Mouse (Mus musculus): ENCODE measurements around the gene Cldn11. TPM values are rescaled to one million over a fixed set of nuclear protein-coding genes. Genes with fewer than 3 reads are reported as not detected.
A peak's percentile ranks its signal among the peaks of the same experiment; 100 is the strongest.

The Cldn11 gene
- polyA plus RNA-seq, 1 experiment from 2014 or later = 28.3 TPM

DNA sequence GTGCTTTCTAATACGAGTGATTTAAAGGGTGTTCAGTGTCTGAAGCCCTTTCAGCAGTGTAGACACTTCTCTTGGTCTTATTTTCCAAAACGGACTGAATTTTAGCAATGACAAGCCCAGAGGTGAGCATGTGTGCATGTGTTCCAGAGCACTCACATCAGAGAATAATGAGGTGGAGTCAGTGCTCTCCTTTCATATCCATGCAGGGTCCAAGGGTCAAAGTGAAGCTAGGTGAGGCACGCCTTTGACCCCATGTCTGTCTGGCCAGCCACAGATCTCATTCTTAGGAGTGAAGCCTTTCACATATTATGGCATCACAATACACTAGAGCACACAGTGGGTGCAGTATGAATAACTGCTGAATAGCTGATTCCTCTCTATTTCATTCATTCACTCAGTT lies 55.4 kb downstream of the Cldn11 start:
- Histone ChIP-seq H3K27ac (replicated peaks; ENCODE audit: low read depth, low read length) (no peak overlapping the region), H3K9me3 (replicated peaks; ENCODE audit: control insufficient read depth, low read length) (no peaks in the 10 kb centered on the region), H3K4me3 (ENCODE audit: low read depth, low read length) (no peak overlapping the region), H3K9ac (replicated peaks; ENCODE audit: low read length) (no peak overlapping the region), H3K4me1 (ENCODE audit: control insufficient read depth, insufficient read depth, low read length) (no peaks in the 10 kb centered on the region), H3K27me3 (ENCODE audit: control insufficient read depth, insufficient read depth, low read length) (no peaks in the 10 kb centered on the region), H3K4me2 (ENCODE audit: low read depth, low read length) (no peak overlapping the region), H3K36me3 (replicated peaks; ENCODE audit: control insufficient read depth, insufficient read depth, low read depth, low read length) (no peaks in the 10 kb centered on the region)
- ATAC-seq (replicated peaks; ENCODE audit: insufficient number of reproducible peaks, low FRiP score, low TSS enrichment, low read depth) = no peak
- WGBS = 87% methylated on average over 3 of the region's 3 CpGs
- no peak for DNase-seq (ENCODE audit: low spot score)

DNA sequence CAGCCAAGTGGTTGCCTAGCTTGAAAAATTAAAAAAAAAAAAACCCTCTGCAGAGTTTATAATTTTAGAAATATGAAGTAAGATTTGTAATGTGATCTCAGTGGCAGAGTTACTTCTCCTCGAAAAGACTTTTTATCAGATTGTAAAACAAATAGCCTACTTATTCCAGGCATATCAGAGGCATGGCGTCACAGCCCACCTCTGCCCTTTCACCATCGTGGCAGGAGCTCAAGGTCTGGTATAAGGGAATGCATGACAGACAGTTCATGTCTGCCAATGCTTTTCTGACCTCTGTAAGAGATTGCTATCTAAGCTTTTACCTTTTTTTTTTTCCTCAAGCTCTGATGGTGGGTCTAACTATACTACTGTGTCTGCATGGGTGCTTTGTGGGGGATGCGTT lies 58.3 kb downstream of the Cldn11 start:
- Histone ChIP-seq H3K4me2 (ENCODE audit: low read depth, low read length) (no peak overlapping the region), H3K27ac (replicated peaks; ENCODE audit: low read depth, low read length) (peak overlapping the region; percentile 35), H3K9ac (replicated peaks; ENCODE audit: low read length) (no peak overlapping the region; the same call in 1 of the 2 replicates), H3K36me3 (replicated peaks; ENCODE audit: control insufficient read depth, insufficient read depth, low read depth, low read length) (no peaks in the 10 kb centered on the region), H3K27me3 (ENCODE audit: control insufficient read depth, insufficient read depth, low read length) (no peaks in the 10 kb centered on the region), H3K4me3 (ENCODE audit: low read depth, low read length) (no peak overlapping the region), H3K9me3 (replicated peaks; ENCODE audit: control insufficient read depth, low read length) (no peaks in the 10 kb centered on the region), H3K4me1 (ENCODE audit: control insufficient read depth, insufficient read depth, low read length) (no peaks in the 10 kb centered on the region)
- no peak for ATAC-seq (replicated peaks; ENCODE audit: insufficient number of reproducible peaks, low FRiP score, low TSS enrichment, low read depth)
- no peak for DNase-seq (ENCODE audit: low spot score)
- WGBS = 40% methylated on average over 4 of the region's 4 CpGs

DNA sequence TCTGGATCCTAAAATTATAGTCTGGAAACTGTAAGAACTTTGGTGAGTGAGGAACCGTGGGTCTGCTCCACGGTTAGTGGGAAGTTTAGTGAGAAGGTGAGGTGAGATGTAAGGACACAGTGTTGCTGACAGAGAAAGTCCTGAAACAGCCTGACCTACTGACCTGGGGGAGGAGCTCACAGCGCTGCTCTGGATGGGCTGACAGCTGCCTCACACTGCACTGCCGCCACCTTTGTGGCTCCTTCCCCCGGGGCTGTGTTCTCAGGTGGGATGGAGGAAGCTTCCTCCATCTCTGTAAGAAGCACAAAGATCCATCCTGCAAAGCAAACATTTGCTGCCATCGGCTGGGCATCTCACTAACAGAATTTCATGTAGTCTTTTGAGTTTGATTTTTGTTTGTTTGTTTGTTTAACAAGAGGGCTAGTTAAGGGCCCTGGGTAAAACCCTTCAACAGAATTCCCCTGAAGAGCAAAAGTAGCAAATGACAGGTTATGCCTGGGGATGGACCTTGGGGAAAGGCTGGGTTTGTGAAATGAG lies 58.8 kb downstream of the Cldn11 start:
- DNase-seq (ENCODE audit: low spot score) (peak; percentile 50), ATAC-seq (replicated peaks; ENCODE audit: insufficient number of reproducible peaks, low FRiP score, low TSS enrichment, low read depth) (no peak)
- Histone ChIP-seq H3K9ac (replicated peaks; ENCODE audit: low read length) (peak overlapping the region; percentile 47), H3K27me3 (ENCODE audit: control insufficient read depth, insufficient read depth, low read length) (no peaks in the 10 kb centered on the region), H3K4me3 (ENCODE audit: low read depth, low read length) (no peak overlapping the region), H3K27ac (replicated peaks; ENCODE audit: low read depth, low read length) (peak overlapping the region; percentile 37), H3K4me2 (ENCODE audit: low read depth, low read length) (no peak overlapping the region), H3K9me3 (replicated peaks; ENCODE audit: control insufficient read depth, low read length) (no peaks in the 10 kb centered on the region), H3K36me3 (replicated peaks; ENCODE audit: control insufficient read depth, insufficient read depth, low read depth, low read length) (no peaks in the 10 kb centered on the region), H3K4me1 (ENCODE audit: control insufficient read depth, insufficient read depth, low read length) (no peaks in the 10 kb centered on the region)
- WGBS = 4% methylated on average over 6 of the region's 6 CpGs

DNA sequence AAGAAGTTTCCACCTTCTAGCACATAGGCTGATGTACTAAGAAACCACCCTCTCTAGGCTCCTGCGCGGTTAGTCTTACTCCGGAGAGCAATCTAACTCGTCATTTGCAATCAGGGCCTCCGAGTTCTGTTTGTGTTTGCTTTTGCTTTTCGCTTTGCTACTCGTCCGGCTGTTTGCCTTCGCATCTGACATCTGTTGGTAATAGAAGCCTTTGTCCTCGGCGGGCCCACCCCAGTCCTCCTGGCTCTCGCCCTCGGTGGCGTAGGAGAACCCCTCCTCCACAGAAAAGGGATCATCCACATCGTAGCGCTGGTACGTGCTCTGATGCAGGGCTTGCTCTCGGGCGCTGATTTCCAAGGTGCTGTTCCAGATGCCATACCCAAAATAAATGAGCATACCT lies 59.3 kb downstream of the Cldn11 start:
- under 1% methylated on average over 19 of the region's 19 CpGs for WGBS
- H3K9ac ChIP-seq (replicated peaks; ENCODE audit: low read length) = peak overlapping the region; percentile 47
- no peaks in the 10 kb centered on the region for H3K9me3 ChIP-seq (replicated peaks; ENCODE audit: control insufficient read depth, low read length)
- DNase-seq (ENCODE audit: low spot score) (peak; percentile 64), ATAC-seq (replicated peaks; ENCODE audit: insufficient number of reproducible peaks, low FRiP score, low TSS enrichment, low read depth) (no peak)
- H3K4me2 ChIP-seq (ENCODE audit: low read depth, low read length) = peak overlapping the region; percentile 29; the same call in 1 of the 2 replicates
- H3K27ac ChIP-seq (replicated peaks; ENCODE audit: low read depth, low read length) = peak overlapping the region; percentile 37
- H3K4me1 ChIP-seq (ENCODE audit: control insufficient read depth, insufficient read depth, low read length) = no peaks in the 10 kb centered on the region
- no peaks in the 10 kb centered on the region for H3K27me3 ChIP-seq (ENCODE audit: control insufficient read depth, insufficient read depth, low read length)
- H3K36me3 ChIP-seq (replicated peaks; ENCODE audit: control insufficient read depth, insufficient read depth, low read depth, low read length) = no peaks in the 10 kb centered on the region
- no peak overlapping the region for H3K4me3 ChIP-seq (ENCODE audit: low read depth, low read length)

DNA sequence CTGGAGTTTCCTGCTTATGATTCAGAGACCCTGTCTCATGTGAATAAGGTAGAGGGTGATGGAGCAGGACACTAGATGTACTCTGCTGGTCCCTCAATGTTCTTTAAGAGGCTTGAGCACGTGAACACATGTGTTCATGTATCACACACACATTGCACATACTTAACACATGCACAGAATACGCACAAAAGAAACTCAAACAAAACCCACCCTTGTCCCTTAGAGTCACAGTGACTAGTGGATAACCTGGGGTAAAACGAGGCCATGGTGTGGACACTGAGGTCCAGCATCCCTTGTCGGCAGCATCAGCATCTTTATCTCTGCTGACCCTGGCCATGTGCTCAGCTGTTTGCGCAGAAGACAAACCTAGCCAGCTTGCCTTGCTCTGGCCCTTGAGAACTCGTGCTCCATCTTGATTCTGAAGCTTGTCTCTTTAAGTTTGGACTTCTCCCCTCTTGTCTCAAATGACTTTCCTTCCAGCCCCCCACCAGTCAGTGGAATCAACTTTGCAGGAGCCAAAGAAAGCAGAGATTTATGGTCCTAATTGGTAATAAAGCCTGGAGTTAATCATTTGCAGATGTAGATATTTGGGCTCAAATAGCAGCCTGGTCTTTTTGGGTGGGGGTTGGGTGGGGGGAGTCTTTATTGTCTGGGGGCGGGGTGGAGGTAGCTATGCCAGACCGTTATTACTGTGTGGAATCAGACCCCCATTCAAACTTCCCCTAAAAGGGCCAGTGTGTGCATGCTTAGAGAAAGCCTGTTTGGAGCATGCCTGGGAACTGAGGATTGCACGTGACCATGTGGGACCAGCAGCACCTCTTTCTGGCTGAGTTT lies 62.7 kb downstream of the Cldn11 start:
- no peak overlapping the region for H3K4me3 ChIP-seq (ENCODE audit: low read depth, low read length)
- peak; percentile 93 for ATAC-seq (replicated peaks; ENCODE audit: insufficient number of reproducible peaks, low FRiP score, low TSS enrichment, low read depth)
- H3K9ac ChIP-seq (replicated peaks; ENCODE audit: low read length) = no peak overlapping the region
- no peak overlapping the region for H3K4me2 ChIP-seq (ENCODE audit: low read depth, low read length)
- no peaks in the 10 kb centered on the region for H3K27me3 ChIP-seq (ENCODE audit: control insufficient read depth, insufficient read depth, low read length)
- peak; percentile 90 for DNase-seq (ENCODE audit: low spot score)
- no peaks in the 10 kb centered on the region for H3K36me3 ChIP-seq (replicated peaks; ENCODE audit: control insufficient read depth, insufficient read depth, low read depth, low read length)
- no peaks in the 10 kb centered on the region for H3K4me1 ChIP-seq (ENCODE audit: control insufficient read depth, insufficient read depth, low read length)
- 46% methylated on average over 9 of the region's 9 CpGs for WGBS
- no peaks in the 10 kb centered on the region for H3K9me3 ChIP-seq (replicated peaks; ENCODE audit: control insufficient read depth, low read length)
- peak overlapping the region; percentile 66 for H3K27ac ChIP-seq (replicated peaks; ENCODE audit: low read depth, low read length)

DNA sequence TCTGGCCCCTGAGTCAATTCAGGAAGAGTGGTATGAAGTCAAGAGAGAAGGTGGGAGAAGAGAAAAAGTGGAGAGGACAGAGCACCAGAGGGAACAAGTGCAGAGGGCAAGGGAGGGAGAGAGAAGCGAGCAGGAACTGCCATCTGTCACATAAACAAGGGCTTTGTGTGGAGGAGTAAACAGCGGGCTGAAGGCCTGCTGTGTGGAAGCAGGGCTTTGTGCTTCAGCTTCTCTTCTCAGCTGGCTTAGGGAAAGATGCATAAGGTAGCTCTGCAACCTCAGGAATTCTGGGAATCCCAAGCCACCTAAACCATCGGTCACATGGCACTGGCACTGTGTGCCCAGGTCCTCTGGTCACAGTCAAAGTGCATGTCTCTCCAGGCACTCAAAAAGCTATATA lies 64.1 kb downstream of the Cldn11 start:
- Histone ChIP-seq H3K9ac (replicated peaks; ENCODE audit: low read length) (no peak overlapping the region), H3K4me3 (ENCODE audit: low read depth, low read length) (no peak overlapping the region), H3K4me1 (ENCODE audit: control insufficient read depth, insufficient read depth, low read length) (no peaks in the 10 kb centered on the region), H3K9me3 (replicated peaks; ENCODE audit: control insufficient read depth, low read length) (no peaks in the 10 kb centered on the region), H3K4me2 (ENCODE audit: low read depth, low read length) (no peak overlapping the region), H3K36me3 (replicated peaks; ENCODE audit: control insufficient read depth, insufficient read depth, low read depth, low read length) (no peaks in the 10 kb centered on the region), H3K27ac (replicated peaks; ENCODE audit: low read depth, low read length) (no peak overlapping the region), H3K27me3 (ENCODE audit: control insufficient read depth, insufficient read depth, low read length) (no peaks in the 10 kb centered on the region)
- ATAC-seq (replicated peaks; ENCODE audit: insufficient number of reproducible peaks, low FRiP score, low TSS enrichment, low read depth) (no peak), DNase-seq (ENCODE audit: low spot score) (no peak)
- WGBS = 21% methylated on average over 3 of the region's 3 CpGs

Other genes with a start within 250 kb of the Cldn11 start
- 4.0 and 4.4 TPM in 2 replicates for gene Phc3, start 180.5 kb upstream of the Cldn11 start, polyA plus RNA-seq (2014; fragmentation: Nextera tagmentation; extraction: Ambion mirVana)
- 51.4 and 57.1 TPM in 2 replicates for gene Prkci, start 154.2 kb upstream of the Cldn11 start, polyA plus RNA-seq (2014; fragmentation: Nextera tagmentation; extraction: Ambion mirVana)
- gene Skil, start 54.9 kb upstream of the Cldn11 start, polyA plus RNA-seq (2014; fragmentation: Nextera tagmentation; extraction: Ambion mirVana) = 34.8 and 37.7 TPM in 2 replicates
- 0.15 and 0.28 TPM in 2 replicates for gene Slc7a14, start 160.5 kb downstream of the Cldn11 start, polyA plus RNA-seq (2014; fragmentation: Nextera tagmentation; extraction: Ambion mirVana)

Data from embryonic facial prominence, embryonic 11.5 days (tissue).